Mouse (Mus musculus): ENCODE results near the gene Ccr9. TPM values are rescaled to one million over a fixed set of nuclear protein-coding genes. Genes with fewer than 3 reads are reported as not detected.
"Not testable (repeated sequence)": the region's sequence is repeated elsewhere in the genome, so short reads cannot be mapped to it uniquely, and the experiment has no call there.

Ccr9 gene
- polyA plus RNA-seq, 1 experiment from 2014 or later, result 0.27 TPM

DNA sequence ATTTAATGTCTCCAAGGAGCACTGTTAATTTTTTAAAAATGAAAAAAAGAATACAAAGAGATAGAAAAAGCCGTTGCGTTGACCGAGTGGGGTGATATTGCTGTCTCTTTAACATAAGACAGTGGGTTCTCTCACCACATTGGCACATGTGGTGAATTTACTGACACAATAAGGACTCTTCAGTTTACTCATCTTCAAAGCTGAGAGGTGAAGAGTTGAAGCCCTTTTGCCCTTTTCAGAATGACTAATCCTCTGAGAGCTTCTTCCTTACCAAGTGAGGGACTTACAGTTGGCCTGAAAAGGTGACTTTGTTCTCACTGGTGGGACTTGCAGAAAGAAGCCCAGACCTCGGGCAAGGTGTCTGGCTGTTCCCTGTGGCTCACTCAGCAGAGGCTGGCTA lies 62.6 kb downstream of the Ccr9 start:
- Histone ChIP-seq H3K4me3 (replicated peaks; ENCODE audit: low read length) (no peak overlapping the region), H3K36me3 (replicated peaks; ENCODE audit: control insufficient read depth, insufficient read depth) (no peaks in the 10 kb centered on the region), H3K9me3 (ENCODE audit: control insufficient read depth, low read length) (no peaks in the 10 kb centered on the region), H3K27ac (no peak overlapping the region), H3K9ac (no peak overlapping the region), H3K4me1 (replicated peaks; ENCODE audit: control insufficient read depth, insufficient read depth, low read length) (no peaks in the 10 kb centered on the region), H3K4me2 (replicated peaks) (no peak overlapping the region), H3K27me3 (ENCODE audit: control insufficient read depth, insufficient read depth, low read length) (no peaks in the 10 kb centered on the region)
- ATAC-seq (ENCODE audit: low FRiP score) (no peak), DNase-seq (ENCODE audit: low spot score) (no peak)
- 86% methylated on average over 4 of the region's 4 CpGs for WGBS

DNA sequence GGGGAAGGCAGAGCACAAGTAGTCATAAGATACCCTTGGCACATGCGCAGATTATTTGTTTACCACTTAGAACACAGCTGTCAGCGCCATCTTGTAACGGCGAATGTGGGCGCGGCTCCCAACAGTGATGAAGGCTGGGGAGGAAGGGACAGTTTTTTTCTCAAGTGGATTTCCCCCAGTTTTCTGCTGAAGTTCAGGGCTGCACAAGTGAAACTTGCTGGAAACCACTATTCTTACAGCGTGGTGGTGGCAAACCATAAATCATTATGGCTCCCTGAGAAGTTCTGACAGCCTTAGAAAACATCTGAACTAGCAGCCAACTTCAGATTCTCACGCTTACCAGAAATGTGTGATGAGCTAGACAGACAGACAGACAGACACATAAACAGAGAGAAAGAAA lies 71.4 kb downstream of the Ccr9 start:
- 93% methylated on average over 7 of the region's 8 CpGs for WGBS
- not testable (repeated sequence) for ATAC-seq (ENCODE audit: low FRiP score); H3K4me3 ChIP-seq (replicated peaks; ENCODE audit: low read length); H3K9me3 ChIP-seq (ENCODE audit: control insufficient read depth, low read length); H3K9ac ChIP-seq; H3K4me2 ChIP-seq (replicated peaks); H3K27me3 ChIP-seq (ENCODE audit: control insufficient read depth, insufficient read depth, low read length); H3K4me1 ChIP-seq (replicated peaks; ENCODE audit: control insufficient read depth, insufficient read depth, low read length); H3K36me3 ChIP-seq (replicated peaks; ENCODE audit: control insufficient read depth, insufficient read depth); DNase-seq (ENCODE audit: low spot score); H3K27ac ChIP-seq

- Histone ChIP-seq H3K4me3 (replicated peaks; ENCODE audit: low read length) (no peak overlapping the region), H3K9ac (no peak overlapping the region), H3K36me3 (replicated peaks; ENCODE audit: control insufficient read depth, insufficient read depth) (no peaks in the 10 kb centered on the region), H3K27ac (no peak overlapping the region), H3K4me2 (replicated peaks) (no peak overlapping the region), H3K9me3 (ENCODE audit: control insufficient read depth, low read length) (no peaks in the 10 kb centered on the region), H3K27me3 (ENCODE audit: control insufficient read depth, insufficient read depth, low read length) (no peaks in the 10 kb centered on the region), H3K4me1 (replicated peaks; ENCODE audit: control insufficient read depth, insufficient read depth, low read length) (no peaks in the 10 kb centered on the region)
- 93% methylated on average over 4 of the region's 4 CpGs for WGBS
- ATAC-seq (ENCODE audit: low FRiP score) (no peak), DNase-seq (ENCODE audit: low spot score) (no peak)
These were observed 76.1 kb downstream of the Ccr9 start for GRCm38 (mm10) chr9:123754333-123754732.

DNA sequence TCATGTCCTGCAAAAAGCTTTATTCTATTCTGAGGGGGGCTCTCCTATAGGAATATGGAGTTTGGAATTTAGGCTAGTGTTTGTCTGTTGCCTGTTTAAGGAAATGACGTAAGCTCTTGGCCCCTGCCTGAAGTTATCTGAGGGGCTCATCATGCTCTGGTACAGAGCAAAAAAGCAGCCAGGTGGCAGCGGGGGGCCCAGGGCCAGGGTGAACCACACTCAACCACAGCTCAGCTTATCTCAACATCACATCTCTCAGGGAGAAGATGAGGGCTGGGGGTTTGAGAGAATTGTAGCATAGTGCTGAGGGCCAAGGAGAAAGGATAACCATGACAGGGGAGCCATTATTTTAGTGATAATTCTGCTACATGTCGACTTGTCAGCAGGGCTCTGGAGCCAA lies 78.5 kb downstream of the Ccr9 start:
- no peaks in the 10 kb centered on the region for H3K9me3 ChIP-seq (ENCODE audit: control insufficient read depth, low read length)
- H3K36me3 ChIP-seq (replicated peaks; ENCODE audit: control insufficient read depth, insufficient read depth), result no peaks in the 10 kb centered on the region
- ATAC-seq (ENCODE audit: low FRiP score) (no peak), DNase-seq (ENCODE audit: low spot score) (no peak)
- 84% methylated on average over 3 of the region's 3 CpGs for WGBS
- H3K27me3 ChIP-seq (ENCODE audit: control insufficient read depth, insufficient read depth, low read length), result no peaks in the 10 kb centered on the region
- no peak overlapping the region for H3K27ac ChIP-seq
- H3K9ac ChIP-seq, result no peak overlapping the region
- H3K4me2 ChIP-seq (replicated peaks), result no peak overlapping the region
- no peak overlapping the region for H3K4me3 ChIP-seq (replicated peaks; ENCODE audit: low read length)
- no peaks in the 10 kb centered on the region for H3K4me1 ChIP-seq (replicated peaks; ENCODE audit: control insufficient read depth, insufficient read depth, low read length)

DNA sequence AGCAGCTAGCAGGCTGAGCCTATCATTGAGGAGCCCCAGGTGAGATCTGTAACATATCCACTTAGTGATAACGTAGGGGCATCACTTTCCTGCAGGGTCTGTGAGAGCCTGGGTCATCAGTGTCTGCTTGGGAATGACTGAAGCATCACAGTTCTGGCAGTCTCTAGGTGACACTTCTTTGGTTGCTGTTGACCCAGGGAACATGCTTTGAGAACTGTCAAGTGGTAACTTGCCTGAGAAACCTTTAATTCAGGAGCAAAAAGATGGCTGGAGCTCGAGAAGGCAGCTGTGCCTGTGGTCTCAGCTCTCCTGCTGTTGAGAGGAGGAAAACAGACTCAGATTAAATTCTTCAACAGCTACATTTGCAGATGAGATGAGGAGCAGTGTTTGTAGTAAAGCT lies 79.1 kb downstream of the Ccr9 start:
- no peak overlapping the region for H3K9ac ChIP-seq
- no peaks in the 10 kb centered on the region for H3K9me3 ChIP-seq (ENCODE audit: control insufficient read depth, low read length)
- no peak overlapping the region for H3K4me3 ChIP-seq (replicated peaks; ENCODE audit: low read length)
- H3K36me3 ChIP-seq (replicated peaks; ENCODE audit: control insufficient read depth, insufficient read depth), result no peaks in the 10 kb centered on the region
- H3K27ac ChIP-seq, result no peak overlapping the region
- H3K4me2 ChIP-seq (replicated peaks), result no peak overlapping the region
- H3K4me1 ChIP-seq (replicated peaks; ENCODE audit: control insufficient read depth, insufficient read depth, low read length), result no peaks in the 10 kb centered on the region
- WGBS, result 59% methylated on average over 2 of the region's 2 CpGs
- no peaks in the 10 kb centered on the region for H3K27me3 ChIP-seq (ENCODE audit: control insufficient read depth, insufficient read depth, low read length)
- ATAC-seq (ENCODE audit: low FRiP score) (no peak), DNase-seq (ENCODE audit: low spot score) (peak; percentile 14)

GRCm38 (mm10) chr9:123758156-123758555 lies 79.9 kb downstream of the Ccr9 start:
- Histone ChIP-seq H3K4me2 (replicated peaks) (no peak overlapping the region), H3K27me3 (ENCODE audit: control insufficient read depth, insufficient read depth, low read length) (no peaks in the 10 kb centered on the region), H3K27ac (no peak overlapping the region), H3K9me3 (ENCODE audit: control insufficient read depth, low read length) (no peaks in the 10 kb centered on the region), H3K9ac (no peak overlapping the region), H3K4me1 (replicated peaks; ENCODE audit: control insufficient read depth, insufficient read depth, low read length) (no peaks in the 10 kb centered on the region), H3K4me3 (replicated peaks; ENCODE audit: low read length) (no peak overlapping the region), H3K36me3 (replicated peaks; ENCODE audit: control insufficient read depth, insufficient read depth) (no peaks in the 10 kb centered on the region)
- peak; percentile 16 for DNase-seq (ENCODE audit: low spot score)
- WGBS, result 91% methylated on average over 1 of the region's 1 CpGs
- ATAC-seq (ENCODE audit: low FRiP score), result no peak

- DNase-seq (ENCODE audit: low spot score) (no peak), ATAC-seq (ENCODE audit: low FRiP score) (no peak)
- Histone ChIP-seq H3K9ac (no peak overlapping the region), H3K4me1 (replicated peaks; ENCODE audit: control insufficient read depth, insufficient read depth, low read length) (no peaks in the 10 kb centered on the region), H3K27ac (no peak overlapping the region), H3K4me2 (replicated peaks) (no peak overlapping the region), H3K36me3 (replicated peaks; ENCODE audit: control insufficient read depth, insufficient read depth) (no peaks in the 10 kb centered on the region), H3K27me3 (ENCODE audit: control insufficient read depth, insufficient read depth, low read length) (no peaks in the 10 kb centered on the region), H3K4me3 (replicated peaks; ENCODE audit: low read length) (no peak overlapping the region), H3K9me3 (ENCODE audit: control insufficient read depth, low read length) (no peaks in the 10 kb centered on the region)
- 83% methylated on average over 4 of the region's 4 CpGs for WGBS
These were observed 80.4 kb downstream of the Ccr9 start for GRCm38 (mm10) chr9:123758645-123759044.

GRCm38 (mm10) chr9:123760806-123761205 lies 82.6 kb downstream of the Ccr9 start:
- Histone ChIP-seq H3K4me3 (replicated peaks; ENCODE audit: low read length) (no peak overlapping the region), H3K27ac (no peak overlapping the region), H3K4me1 (replicated peaks; ENCODE audit: control insufficient read depth, insufficient read depth, low read length) (no peaks in the 10 kb centered on the region), H3K36me3 (replicated peaks; ENCODE audit: control insufficient read depth, insufficient read depth) (no peaks in the 10 kb centered on the region), H3K9me3 (ENCODE audit: control insufficient read depth, low read length) (no peaks in the 10 kb centered on the region), H3K4me2 (replicated peaks) (no peak overlapping the region), H3K27me3 (ENCODE audit: control insufficient read depth, insufficient read depth, low read length) (no peaks in the 10 kb centered on the region), H3K9ac (no peak overlapping the region)
- 87% methylated on average over 3 of the region's 3 CpGs for WGBS
- ATAC-seq (ENCODE audit: low FRiP score) (no peak), DNase-seq (ENCODE audit: low spot score) (no peak)

GRCm38 (mm10) chr9:123762886-123763285 lies 84.6 kb downstream of the Ccr9 start:
- no peak overlapping the region for H3K27ac ChIP-seq
- DNase-seq (ENCODE audit: low spot score), result no peak
- H3K4me3 ChIP-seq (replicated peaks; ENCODE audit: low read length), result no peak overlapping the region
- H3K36me3 ChIP-seq (replicated peaks; ENCODE audit: control insufficient read depth, insufficient read depth), result no peaks in the 10 kb centered on the region
- 87% methylated on average over 4 of the region's 4 CpGs for WGBS
- no peaks in the 10 kb centered on the region for H3K4me1 ChIP-seq (replicated peaks; ENCODE audit: control insufficient read depth, insufficient read depth, low read length)
- no peak overlapping the region for H3K4me2 ChIP-seq (replicated peaks)
- no peaks in the 10 kb centered on the region for H3K27me3 ChIP-seq (ENCODE audit: control insufficient read depth, insufficient read depth, low read length)
- no peaks in the 10 kb centered on the region for H3K9me3 ChIP-seq (ENCODE audit: control insufficient read depth, low read length)
- H3K9ac ChIP-seq, result no peak overlapping the region
- ATAC-seq (ENCODE audit: low FRiP score), result no peak

DNA sequence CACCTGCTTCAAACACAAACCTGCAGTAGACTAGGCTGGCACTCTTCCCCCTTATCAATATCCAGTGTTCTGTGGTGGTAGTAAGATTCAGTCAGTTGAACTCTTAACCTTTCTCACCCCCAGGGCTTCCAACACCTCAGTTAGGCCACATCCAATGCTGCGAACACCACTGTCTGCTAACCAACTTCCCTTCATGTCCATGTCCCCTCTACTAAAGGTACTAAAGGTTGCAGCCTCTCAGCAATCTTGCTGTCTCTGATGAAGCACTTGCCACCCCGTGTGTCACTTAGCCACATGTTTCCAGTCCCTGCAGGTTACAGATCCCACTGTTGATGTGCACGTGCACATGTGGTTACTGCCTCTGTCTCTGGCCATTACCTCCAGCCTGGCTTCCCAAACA lies 85.5 kb downstream of the Ccr9 start:
- 82% methylated on average over 3 of the region's 3 CpGs for WGBS
- Histone ChIP-seq H3K4me1 (replicated peaks; ENCODE audit: control insufficient read depth, insufficient read depth, low read length) (no peaks in the 10 kb centered on the region), H3K36me3 (replicated peaks; ENCODE audit: control insufficient read depth, insufficient read depth) (no peaks in the 10 kb centered on the region), H3K4me3 (replicated peaks; ENCODE audit: low read length) (no peak overlapping the region), H3K9me3 (ENCODE audit: control insufficient read depth, low read length) (no peaks in the 10 kb centered on the region), H3K27ac (no peak overlapping the region), H3K4me2 (replicated peaks) (no peak overlapping the region), H3K9ac (no peak overlapping the region), H3K27me3 (ENCODE audit: control insufficient read depth, insufficient read depth, low read length) (no peaks in the 10 kb centered on the region)
- no peak for DNase-seq (ENCODE audit: low spot score)
- no peak for ATAC-seq (ENCODE audit: low FRiP score)

Data from hindbrain, embryonic 14.5 days (tissue).